ENCODE assay signal across 17 mouse cellular contexts in genomic region chr5:92887501-92887900, GRCm38 (mm10).
DNase-seq lines count a peak whose midpoint lies in the region; ATAC-seq lines count a peak whose summit lies in the region.
"Had no signal": no experiment of that assay in that cellular context is flagged by ENCODE, and none has a peak within 500 bp of the region (broad histone marks: within the 10 kb centered on the region; RNA-seq: fewer than 3 reads in every experiment).

No protein-coding gene starts in this region.

- 32% methylated on average over 3 of the region's 3 CpGs for WGBS in heart, embryonic 16.5 days
- 71% methylated on average over 3 of the region's 3 CpGs for WGBS in embryonic facial prominence, embryonic 10.5 days

- H3K9me3 ChIP-seq in heart, embryonic 16.5 days (replicated peaks; ENCODE audit: control insufficient read depth, low read length), result no peaks in the 10 kb centered on the region
- H3K9me3 ChIP-seq in embryonic facial prominence, embryonic 10.5 days, result no peaks in the 10 kb centered on the region
- H3K9me3 ChIP-seq: forebrain, embryonic 13.5 days; hindbrain, embryonic 12.5 days; megakaryocyte, embryonic 14.5 days had no signal

- DNase-seq in heart, adult 11 months, result peak; percentile 91
- no peak for DNase-seq in heart, adult 8-10 months (ENCODE audit: low spot score)
- peak; percentile 75 for DNase-seq in adipocyte (ENCODE audit: low spot score)
- peak; percentile 56 for DNase-seq in lung, postnatal 10 days
- no peak for DNase-seq in natural killer cell, adult 2 months (ENCODE audit: low spot score in 2 of 2)
- DNase-seq in embryonic facial prominence, embryonic 10.5 days (ENCODE audit: low spot score), result no peak
- DNase-seq: adrenal gland, adult 8-10 months; cerebellum, postnatal 36 days; gastrocnemius, postnatal 14 days; layer of hippocampus, adult 9-11 months; thymus, adult 18-20 months had no signal

- ATAC-seq in heart, embryonic 16.5 days (replicated peaks; ENCODE audit: extremely low read depth, insufficient read depth, low FRiP score), result no peak
- no peak for ATAC-seq in megakaryocyte, adult 5-6 weeks (ENCODE audit: poor library complexity, severe bottlenecking)
- ATAC-seq: forebrain, embryonic 13.5 days had no signal

- no peak overlapping the region for H3K4me3 ChIP-seq in heart, embryonic 16.5 days (ENCODE audit: low read length)
- no peak overlapping the region for H3K4me3 ChIP-seq in embryonic facial prominence, embryonic 10.5 days
- H3K4me3 ChIP-seq: forebrain, embryonic 13.5 days; hindbrain, embryonic 12.5 days; megakaryocyte, embryonic 14.5 days had no signal

- peaks cover 54% of the 10 kb centered on the region for H3K4me1 ChIP-seq in heart, embryonic 16.5 days (ENCODE audit: control insufficient read depth, insufficient read depth, low read length)
- H3K4me1 ChIP-seq in embryonic facial prominence, embryonic 10.5 days, result peaks cover 20% of the 10 kb centered on the region
- H3K4me1 ChIP-seq: forebrain, embryonic 13.5 days; hindbrain, embryonic 12.5 days; megakaryocyte, embryonic 14.5 days had no signal

- peak overlapping the region; percentile 89 for H3K27ac ChIP-seq in heart, embryonic 16.5 days (ENCODE audit: low read length)
- H3K27ac ChIP-seq in embryonic facial prominence, embryonic 10.5 days (replicated peaks), result no peak overlapping the region
- H3K27ac ChIP-seq: forebrain, embryonic 13.5 days; hindbrain, embryonic 12.5 days; kidney, postnatal 0 days had no signal

- no peaks in the 10 kb centered on the region for H3K27me3 ChIP-seq in heart, embryonic 16.5 days (ENCODE audit: control insufficient read depth, insufficient read depth, low read length)
- no peaks in the 10 kb centered on the region for H3K27me3 ChIP-seq in embryonic facial prominence, embryonic 10.5 days (replicated peaks; ENCODE audit: low read depth, poor library complexity, severe bottlenecking)
- H3K27me3 ChIP-seq: forebrain, embryonic 13.5 days; hindbrain, embryonic 12.5 days had no signal

- 0 out of 2 replicates have a peak overlapping the region, but pooled peaks have one; percentile 42 for H3K9ac ChIP-seq in heart, embryonic 16.5 days (ENCODE audit: low read length)
- H3K9ac ChIP-seq: forebrain, embryonic 13.5 days; hindbrain, embryonic 12.5 days had no signal

- H3K36me3 ChIP-seq in heart, embryonic 16.5 days (ENCODE audit: control insufficient read depth, insufficient read depth), result no peaks in the 10 kb centered on the region
- no peaks in the 10 kb centered on the region for H3K36me3 ChIP-seq in embryonic facial prominence, embryonic 10.5 days (replicated peaks)
- H3K36me3 ChIP-seq: hindbrain, embryonic 12.5 days had no signal

- H3K4me2 ChIP-seq in heart, embryonic 16.5 days (ENCODE audit: low read depth, low read length), result no peak overlapping the region
- H3K4me2 ChIP-seq: forebrain, embryonic 13.5 days; hindbrain, embryonic 12.5 days had no signal

Comparison
In these comparisons a context has a peak if more than half of its experiments do, and no peak if none do; other contexts are left out.
1. DNase-seq: peak in heart, adult 11 months (single experiment), adipocyte (single experiment) and lung, postnatal 10 days (single experiment); none in heart, adult 8-10 months (single experiment), natural killer cell, adult 2 months (0 of 2) and embryonic facial prominence, embryonic 10.5 days (single experiment).